Mouse (Mus musculus): ENCODE results near the gene Rgs18. TPM values are rescaled to one million over a fixed set of nuclear protein-coding genes. Genes with fewer than 3 reads are reported as not detected.

Rgs18 gene
- 0.15 TPM in 1 of 2 replicates, not detected in the other for polyA plus RNA-seq (2012; rRNA removed)

DNA sequence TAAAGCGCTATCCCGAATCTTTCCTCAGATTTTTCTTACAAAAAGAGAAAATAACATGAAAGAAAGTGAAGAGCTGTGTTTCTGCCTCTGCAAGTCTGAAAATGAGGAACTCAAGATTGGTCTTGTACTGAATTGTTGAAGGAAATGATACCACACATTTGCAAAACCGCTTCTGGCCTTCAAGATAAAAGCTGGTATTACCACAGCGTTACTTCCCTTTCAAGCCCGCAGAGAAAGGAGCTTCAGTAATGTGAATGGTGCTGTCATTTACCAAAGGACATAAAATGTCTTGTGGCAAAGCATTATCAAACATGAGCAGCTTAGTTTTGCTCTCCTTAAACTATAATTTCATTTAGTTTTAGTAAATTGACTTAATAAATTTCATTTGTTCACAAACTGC, at the start of gene Rgs18:
TSS of gene Rgs18 (minus strand) at position 105 of the 400 bp plus-strand sequence.
- H3K27ac ChIP-seq (ENCODE audit: insufficient read depth, low read length) = no peak within 1 kb of the TSS
- H3K4me1 ChIP-seq (ENCODE audit: control insufficient read depth, insufficient read depth, low read length) = no peaks in the 10 kb centered on the region
- H3K4me3 ChIP-seq (ENCODE audit: insufficient read depth, low read length) = no peak within 1 kb of the TSS
- TF ChIP-seq POLR2A (IDR thresholded peaks at IDR 0.05; ENCODE audit: extremely low read depth, insufficient read depth, low read length) = no peak

GRCm38 (mm10) chr1:144774394-144774793, 841 bp downstream of the Rgs18 start:
- no peak overlapping the region for H3K4me3 ChIP-seq (ENCODE audit: insufficient read depth, low read length)
- no peaks in the 10 kb centered on the region for H3K4me1 ChIP-seq (ENCODE audit: control insufficient read depth, insufficient read depth, low read length)
- H3K27ac ChIP-seq (ENCODE audit: insufficient read depth, low read length) = no peak overlapping the region
- TF ChIP-seq POLR2A (IDR thresholded peaks at IDR 0.05; ENCODE audit: extremely low read depth, insufficient read depth, low read length) (no peak), CTCF (IDR thresholded peaks at IDR 0.05; ENCODE audit: extremely low read depth, insufficient read depth, low read length) (no peak)

GRCm38 (mm10) chr1:144766218-144766617, 9.0 kb downstream of the Rgs18 start:
- TF ChIP-seq POLR2A (IDR thresholded peaks at IDR 0.05; ENCODE audit: extremely low read depth, insufficient read depth, low read length) (no peak), CTCF (IDR thresholded peaks at IDR 0.05; ENCODE audit: extremely low read depth, insufficient read depth, low read length) (no peak)
- no peak overlapping the region for H3K4me3 ChIP-seq (ENCODE audit: insufficient read depth, low read length)
- no peaks in the 10 kb centered on the region for H3K4me1 ChIP-seq (ENCODE audit: control insufficient read depth, insufficient read depth, low read length)
- H3K27ac ChIP-seq (ENCODE audit: insufficient read depth, low read length) = no peak overlapping the region

DNA sequence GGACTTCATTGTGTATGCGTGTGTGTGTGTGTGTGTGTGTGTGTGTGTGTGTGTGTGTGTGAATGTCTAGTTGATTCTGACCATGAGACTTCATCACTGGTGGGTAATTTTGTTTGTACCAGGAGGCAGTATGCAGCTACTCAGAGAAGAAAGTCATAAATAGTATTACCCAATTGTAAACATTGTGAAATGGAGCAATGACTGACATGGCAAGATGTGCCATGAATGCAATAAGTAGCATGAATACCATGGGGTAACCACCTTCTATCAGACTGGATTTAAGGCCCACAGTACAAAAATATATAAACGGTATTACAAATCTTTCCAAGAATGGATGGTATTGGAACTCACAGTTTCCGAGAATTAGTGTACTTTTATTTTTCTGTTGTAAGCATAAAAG, 14.4 kb downstream of the Rgs18 start:
- H3K27ac ChIP-seq (ENCODE audit: insufficient read depth, low read length) = no peak overlapping the region
- H3K4me3 ChIP-seq (ENCODE audit: insufficient read depth, low read length) = no peak overlapping the region
- no peaks in the 10 kb centered on the region for H3K4me1 ChIP-seq (ENCODE audit: control insufficient read depth, insufficient read depth, low read length)
- TF ChIP-seq POLR2A (IDR thresholded peaks at IDR 0.05; ENCODE audit: extremely low read depth, insufficient read depth, low read length) = no peak
- TF ChIP-seq CTCF (IDR thresholded peaks at IDR 0.05; ENCODE audit: extremely low read depth, insufficient read depth, low read length) = no peak

DNA sequence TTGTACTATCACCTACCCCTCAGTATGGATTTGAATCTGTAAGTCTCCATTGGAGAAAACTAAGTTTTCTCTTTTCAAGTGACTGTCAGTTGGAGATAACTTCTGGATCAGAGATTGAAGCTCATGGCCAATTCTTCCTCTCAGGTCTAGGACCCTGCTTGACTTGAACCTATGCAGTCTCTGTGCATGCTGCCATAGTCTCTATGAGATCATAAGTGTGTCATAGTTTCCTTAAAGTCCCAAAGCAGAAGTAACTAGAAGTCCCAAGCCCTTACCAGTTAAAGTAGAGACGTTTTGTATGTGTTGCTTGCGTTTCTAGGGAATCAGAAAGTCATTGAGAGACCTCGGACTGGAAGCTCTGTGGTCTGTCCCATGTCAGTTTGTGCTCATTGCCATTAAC, 24.5 kb downstream of the Rgs18 start:
- TF ChIP-seq CTCF (IDR thresholded peaks at IDR 0.05; ENCODE audit: extremely low read depth, insufficient read depth, low read length) = no peak
- TF ChIP-seq POLR2A (IDR thresholded peaks at IDR 0.05; ENCODE audit: extremely low read depth, insufficient read depth, low read length) = no peak

GRCm38 (mm10) chr1:144746182-144746581, 29.1 kb downstream of the Rgs18 start:
- Histone ChIP-seq H3K4me1 (ENCODE audit: control insufficient read depth, insufficient read depth, low read length) (no peaks in the 10 kb centered on the region), H3K27ac (ENCODE audit: insufficient read depth, low read length) (no peak overlapping the region), H3K4me3 (ENCODE audit: insufficient read depth, low read length) (no peak overlapping the region)
- TF ChIP-seq POLR2A (IDR thresholded peaks at IDR 0.05; ENCODE audit: extremely low read depth, insufficient read depth, low read length) (no peak), CTCF (IDR thresholded peaks at IDR 0.05; ENCODE audit: extremely low read depth, insufficient read depth, low read length) (no peak)

More for the DNA sequence above, 24.5 kb downstream of the Rgs18 start:
- H3K4me3 ChIP-seq (ENCODE audit: insufficient read depth, low read length) = no peak overlapping the region
- H3K4me1 ChIP-seq (ENCODE audit: control insufficient read depth, insufficient read depth, low read length) = no peaks in the 10 kb centered on the region
- no peak overlapping the region for H3K27ac ChIP-seq (ENCODE audit: insufficient read depth, low read length)

- Histone ChIP-seq H3K27ac (ENCODE audit: insufficient read depth, low read length) (no peak overlapping the region), H3K4me3 (ENCODE audit: insufficient read depth, low read length) (no peak overlapping the region), H3K4me1 (ENCODE audit: control insufficient read depth, insufficient read depth, low read length) (no peaks in the 10 kb centered on the region)
- no peak for TF ChIP-seq CTCF (IDR thresholded peaks at IDR 0.05; ENCODE audit: extremely low read depth, insufficient read depth, low read length)
- TF ChIP-seq POLR2A (IDR thresholded peaks at IDR 0.05; ENCODE audit: extremely low read depth, insufficient read depth, low read length) = no peak
Measured at GRCm38 (mm10) chr1:144737739-144738138, 37.5 kb downstream of the Rgs18 start.

- Histone ChIP-seq H3K4me1 (ENCODE audit: control insufficient read depth, insufficient read depth, low read length) (no peaks in the 10 kb centered on the region), H3K27ac (ENCODE audit: insufficient read depth, low read length) (no peak overlapping the region), H3K4me3 (ENCODE audit: insufficient read depth, low read length) (no peak overlapping the region)
- TF ChIP-seq CTCF (IDR thresholded peaks at IDR 0.05; ENCODE audit: extremely low read depth, insufficient read depth, low read length) (no peak), POLR2A (IDR thresholded peaks at IDR 0.05; ENCODE audit: extremely low read depth, insufficient read depth, low read length) (no peak)
Measured at GRCm38 (mm10) chr1:144720736-144721135, 54.5 kb downstream of the Rgs18 start.

DNA sequence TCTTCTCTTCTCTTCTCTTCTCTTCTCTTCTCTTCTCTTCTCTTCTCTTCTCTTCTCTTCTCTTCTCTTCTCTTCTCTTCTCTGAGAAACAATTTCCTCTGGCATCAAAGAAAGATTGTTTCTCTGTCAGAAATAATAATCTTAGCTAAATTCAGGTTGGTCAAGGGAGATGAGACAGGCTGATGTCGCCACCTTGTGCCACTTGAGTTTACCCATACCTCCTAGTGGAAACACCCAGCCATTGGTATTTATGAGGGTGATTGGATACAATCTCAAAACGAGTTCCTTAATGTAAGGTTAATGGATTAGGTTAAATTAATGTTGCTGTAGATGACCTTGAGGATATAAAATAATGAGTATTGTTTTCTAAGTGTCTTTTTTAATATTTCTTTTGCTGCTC, 70.9 kb downstream of the Rgs18 start:
- no peak overlapping the region for H3K4me3 ChIP-seq (ENCODE audit: insufficient read depth, low read length)
- no peak for TF ChIP-seq POLR2A (IDR thresholded peaks at IDR 0.05; ENCODE audit: extremely low read depth, insufficient read depth, low read length)
- TF ChIP-seq CTCF (IDR thresholded peaks at IDR 0.05; ENCODE audit: extremely low read depth, insufficient read depth, low read length) = 0 out of 2 replicates have a peak, but pooled peaks have one; percentile 9
- H3K27ac ChIP-seq (ENCODE audit: insufficient read depth, low read length) = no peak overlapping the region
- no peaks in the 10 kb centered on the region for H3K4me1 ChIP-seq (ENCODE audit: control insufficient read depth, insufficient read depth, low read length)

Other genes starting within 250 kb of the Rgs18 start
- gene Rgs21, start 207.8 kb downstream of the Rgs18 start, polyA plus RNA-seq (2012; rRNA removed) = not detected in 2 replicates

Data from cortical plate, adult 2 months (tissue).